Mouse (Mus musculus): ENCODE data around the gene Dclre1c. TPM values are rescaled to one million over a fixed set of nuclear protein-coding genes. Genes with fewer than 3 reads are reported as not detected.

The Dclre1c gene
- polyA plus RNA-seq (2012; rRNA removed) = 0.65 and 0.77 TPM in 2 replicates

DNA sequence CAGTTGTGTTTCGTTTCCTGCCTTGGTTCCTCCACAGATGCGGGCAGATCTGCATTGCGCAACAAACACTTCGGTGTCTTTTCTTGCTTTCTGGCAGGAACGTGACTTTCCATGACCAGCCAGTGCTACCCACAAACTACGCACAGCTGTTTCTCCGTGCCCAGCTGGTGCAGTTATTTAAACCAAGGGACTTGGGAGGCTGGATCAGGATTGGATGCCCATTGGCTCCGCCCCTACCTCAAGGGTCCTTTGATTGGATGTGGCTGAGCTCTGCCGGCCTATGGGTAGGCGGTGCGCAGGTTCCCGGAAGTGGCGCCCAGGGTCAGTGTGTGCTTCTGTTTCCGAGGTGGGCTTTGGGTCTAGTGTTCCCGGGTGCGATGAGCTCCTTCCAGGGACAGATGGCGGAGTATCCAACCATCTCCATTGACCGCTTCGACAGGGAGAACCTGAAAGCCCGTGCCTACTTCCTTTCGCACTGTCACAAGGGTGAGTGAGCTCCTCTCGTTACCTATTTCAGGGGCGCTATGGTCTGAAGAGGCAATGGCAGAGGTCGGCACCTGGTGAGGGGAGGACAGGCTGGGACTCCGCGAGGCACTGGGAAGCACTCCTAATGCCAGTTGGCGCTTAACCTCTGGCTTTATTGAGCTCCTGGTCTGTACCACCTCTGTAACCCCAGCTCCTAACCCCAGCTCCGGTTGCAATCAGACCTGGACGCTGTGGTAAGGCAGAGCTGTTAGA lies at the start of gene Dclre1c:
TSS of gene Dclre1c (plus strand) at position 291 of the 738 bp plus-strand sequence.

DNA sequence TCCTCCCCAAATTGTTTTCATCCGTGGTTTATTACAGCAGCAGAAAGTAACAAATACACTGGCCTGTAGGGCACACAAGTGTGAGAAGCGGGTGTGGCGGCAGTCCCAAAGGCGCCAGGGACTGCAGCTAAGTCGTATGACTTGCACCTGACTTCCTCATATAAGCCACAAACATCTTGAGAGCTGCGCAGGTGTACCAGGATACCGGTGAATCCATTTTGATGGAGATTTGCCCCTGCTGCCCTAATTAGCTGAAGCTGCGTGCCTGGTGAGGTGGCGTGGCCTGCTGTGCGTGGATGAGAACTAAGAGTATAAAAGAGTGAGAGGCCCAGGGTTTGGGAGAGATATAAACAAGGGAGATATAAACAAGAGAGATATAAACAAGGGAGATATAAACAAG lies 26.8 kb upstream of the Dclre1c start, which contains the start of gene Olah:
TSS of gene Olah (minus strand) at position 101 of the 400 bp plus-strand sequence.

DNA sequence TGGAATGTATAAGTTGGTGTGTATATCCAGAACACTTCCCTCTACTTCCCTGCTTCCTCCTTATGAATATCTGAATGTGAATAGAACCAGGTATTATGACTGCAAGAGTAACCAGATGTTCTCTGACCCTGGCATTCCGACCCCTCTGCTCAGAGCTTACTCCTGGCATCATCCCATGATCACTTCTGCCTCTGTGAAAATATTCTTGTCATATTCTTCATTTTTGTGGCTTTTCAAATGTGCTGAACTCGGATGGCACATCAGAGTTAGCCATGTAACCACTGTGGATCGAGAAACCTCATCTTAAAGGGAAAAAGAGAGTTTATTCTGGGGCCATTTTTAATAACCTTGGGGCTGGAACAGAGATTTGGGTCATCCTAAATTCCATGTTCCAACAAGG lies 1.4 kb upstream of the Dclre1c start, which contains the start of gene Meig1:
TSS of gene Meig1 (minus strand) at position 101 of the 400 bp plus-strand sequence.

DNA sequence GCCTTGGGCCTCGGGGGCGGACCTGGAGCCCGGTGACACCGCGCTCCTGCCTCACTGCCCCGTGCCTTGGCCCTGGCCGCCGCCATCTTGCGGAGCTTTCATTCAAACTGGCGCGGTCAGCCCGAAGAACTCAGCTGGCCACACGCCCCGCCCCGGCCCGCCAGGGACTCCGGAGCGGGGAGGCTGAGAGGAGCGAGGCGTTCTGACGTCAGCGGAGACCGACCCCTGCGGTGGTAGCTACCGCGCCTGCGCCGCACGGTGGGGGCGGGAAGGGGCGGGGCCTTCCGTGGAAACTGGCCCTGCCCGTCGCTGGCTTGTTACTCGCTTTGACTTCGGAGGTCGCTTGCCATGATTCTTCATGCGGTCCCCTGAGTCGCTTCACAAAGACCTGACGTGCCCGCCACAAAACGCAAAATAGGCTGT lies 50.9 kb downstream of the Dclre1c start, which contains the start of gene Suv39h2:
TSS of gene Suv39h2 (minus strand) at position 171 of the 423 bp plus-strand sequence.

DNA sequence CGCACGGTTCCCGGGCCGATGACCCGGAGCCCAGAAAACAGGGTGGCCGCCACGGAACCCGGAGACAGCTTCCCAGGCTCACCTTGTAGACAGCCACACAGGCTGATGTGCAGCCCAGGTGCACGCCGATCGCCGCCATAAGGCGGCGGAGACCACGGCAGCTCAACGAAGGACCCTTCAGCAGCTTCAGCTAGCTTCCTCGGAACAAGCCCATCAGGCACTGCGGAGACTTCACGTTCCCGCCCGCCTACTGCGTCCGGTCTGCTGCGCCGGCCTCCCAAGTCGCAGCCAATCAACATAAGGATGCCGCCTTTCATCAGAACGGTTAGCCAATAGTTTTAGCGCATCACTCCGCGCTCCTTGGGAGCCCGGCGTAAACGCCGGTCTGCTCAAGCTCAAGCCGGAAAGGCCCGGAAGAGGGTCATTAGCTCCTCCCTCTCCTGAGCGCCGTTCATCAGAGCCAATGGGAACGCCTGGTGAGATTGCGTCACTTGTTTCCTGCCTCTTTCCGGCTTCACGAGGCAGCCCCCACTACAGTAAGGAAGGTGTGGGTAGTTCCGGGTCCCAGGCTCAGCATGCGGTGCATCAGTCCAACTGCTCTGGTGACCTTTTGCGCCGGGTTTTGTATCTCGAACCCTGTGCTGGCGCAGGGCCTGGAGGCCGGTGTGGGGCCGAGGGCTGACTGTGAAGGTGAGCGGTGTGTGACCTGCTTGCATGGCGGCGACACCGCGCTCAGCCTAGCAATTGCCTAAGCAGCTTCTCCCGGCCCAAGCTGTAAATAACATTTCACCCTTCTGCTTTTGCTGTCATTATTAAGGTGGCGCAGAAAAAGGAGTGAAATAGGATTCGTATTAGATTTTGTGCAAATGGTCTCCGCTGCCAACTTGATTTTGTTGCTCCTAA lies 88.9 kb downstream of the Dclre1c start, which contains the start of the genes Gm45902, Hspa14 and Cdnf:
TSS of gene Gm45902 (minus strand) at position 239 of the 903 bp plus-strand sequence.
TSS of gene Hspa14 (minus strand) at position 263 of the 903 bp plus-strand sequence.
TSS of gene Cdnf (plus strand) at position 479 of the 903 bp plus-strand sequence.

Other genes with a start within 250 kb of the Dclre1c start
- 1.8 and 3.0 TPM in 2 replicates for gene Nmt2, start 139.9 kb upstream of the Dclre1c start, polyA plus RNA-seq (2012; rRNA removed)
- 1.0 and 1.1 TPM in 2 replicates for gene Rpp38, start 91.5 kb upstream of the Dclre1c start, polyA plus RNA-seq (2012; rRNA removed)
- not detected in 2 replicates for gene Acbd7, start 88.0 kb upstream of the Dclre1c start, polyA plus RNA-seq (2012; rRNA removed)
- not detected in 2 replicates for gene Olah, start 26.9 kb upstream of the Dclre1c start, polyA plus RNA-seq (2012; rRNA removed)
- gene Meig1, start 1.5 kb upstream of the Dclre1c start, polyA plus RNA-seq (2012; rRNA removed) = 0.15 TPM in 1 of 2 replicates, not detected in the other
- gene Suv39h2, start 50.9 kb downstream of the Dclre1c start, polyA plus RNA-seq (2012; rRNA removed) = 0.18 and 1.00 TPM in 2 replicates
- gene Gm45902, start 88.7 kb downstream of the Dclre1c start, polyA plus RNA-seq (2012; rRNA removed) = 0.49 and 0.57 TPM in 2 replicates
- 3.5 and 4.7 TPM in 2 replicates for gene Hspa14, start 88.7 kb downstream of the Dclre1c start, polyA plus RNA-seq (2012; rRNA removed)
- 0.12 and 0.18 TPM in 2 replicates for gene Cdnf, start 88.9 kb downstream of the Dclre1c start, polyA plus RNA-seq (2012; rRNA removed)
- gene Fam107b, start 146.4 kb downstream of the Dclre1c start, polyA plus RNA-seq (2012; rRNA removed) = 3.4 and 5.8 TPM in 2 replicates

Measured in stomach, adult 2 months (tissue).